Mouse (Mus musculus): ENCODE results near the gene Plekha6. TPM values are rescaled to one million over a fixed set of nuclear protein-coding genes. Genes with fewer than 3 reads are reported as not detected.

The Plekha6 gene
- polyA plus RNA-seq, 1 experiment, result 97.1 TPM

DNA sequence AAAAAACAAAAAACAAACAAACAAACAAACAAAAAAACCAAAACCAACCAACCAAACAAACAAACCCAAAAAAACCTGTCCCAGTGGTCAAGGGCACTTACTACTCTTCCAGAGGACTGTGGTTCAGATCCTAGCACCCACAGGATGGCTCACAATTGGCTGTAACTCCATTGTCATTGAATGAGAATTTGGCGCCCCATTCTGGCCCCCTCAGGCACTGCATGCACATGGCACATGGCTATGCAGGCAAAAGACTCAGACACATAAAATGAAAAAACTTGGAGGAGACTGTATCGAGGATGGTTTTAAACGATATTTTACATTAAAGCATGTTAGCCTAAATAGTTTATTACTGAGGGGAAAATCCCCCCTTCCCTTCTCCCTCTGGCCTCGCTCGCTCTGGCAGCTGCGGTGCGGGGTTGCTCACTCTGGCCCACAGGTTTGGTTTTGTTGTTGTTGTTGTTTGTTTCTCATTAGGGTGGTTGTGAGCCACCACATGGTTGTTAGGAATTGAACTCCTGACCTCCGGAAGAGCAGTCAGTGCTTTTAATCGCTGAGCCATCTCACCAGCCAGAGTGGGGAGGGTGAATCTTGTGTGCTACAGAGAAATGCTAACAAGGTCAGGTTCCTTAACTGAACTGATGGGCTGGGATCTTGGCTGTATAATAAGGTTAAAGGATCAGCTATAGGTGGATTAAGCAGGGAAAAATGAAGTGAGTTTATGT, 38.2 kb upstream of the Plekha6 start:
- Histone ChIP-seq H3K27me3 (ENCODE audit: control insufficient read depth, insufficient read depth, low read length) (no peaks in the 10 kb centered on the region), H3K4me3 (ENCODE audit: control insufficient read depth, low read depth, low read length) (no peak overlapping the region), H3K4me1 (ENCODE audit: control insufficient read depth, insufficient read depth, low read length) (peaks cover 4% of the 10 kb centered on the region), H3K27ac (ENCODE audit: control insufficient read depth, insufficient read depth, low read depth, low read length) (no peak overlapping the region), H3K36me3 (ENCODE audit: control insufficient read depth, insufficient read depth, low read length) (no peaks in the 10 kb centered on the region)
- no peak; the same call in 1 of the 2 replicates for TF ChIP-seq CTCF (IDR thresholded peaks at IDR 0.05; ENCODE audit: control insufficient read depth, insufficient read depth, insufficient replicate concordance, low read depth, low read length)
- no peak for TF ChIP-seq POLR2A (IDR thresholded peaks at IDR 0.05; ENCODE audit: control insufficient read depth, low read depth, low read length)

- TF ChIP-seq CTCF (IDR thresholded peaks at IDR 0.05; ENCODE audit: control insufficient read depth, insufficient read depth, insufficient replicate concordance, low read depth, low read length) (no peak), POLR2A (IDR thresholded peaks at IDR 0.05; ENCODE audit: control insufficient read depth, low read depth, low read length) (no peak)
Observed at GRCm38 (mm10) chr1:133126365-133126740, 37.7 kb upstream of the Plekha6 start.

DNA sequence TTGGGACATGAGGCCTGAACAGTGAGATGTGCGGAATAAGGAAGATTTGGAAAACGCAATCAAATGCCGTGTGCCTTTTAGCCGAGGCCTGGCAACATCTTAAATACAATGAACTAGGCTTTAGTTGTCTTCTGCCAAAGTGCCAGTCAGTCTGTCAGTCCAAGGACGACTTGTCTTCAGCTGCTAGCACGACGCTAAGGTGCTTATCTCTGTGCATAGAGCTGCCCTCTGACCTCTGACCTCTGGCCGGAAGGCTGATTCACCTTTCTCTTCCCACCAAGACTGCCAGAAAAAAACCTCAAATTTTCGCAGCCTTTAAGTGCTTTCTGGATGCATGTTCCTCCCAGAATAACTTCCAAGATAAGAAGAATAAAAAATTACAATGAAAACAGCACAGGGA, 36.7 kb upstream of the Plekha6 start:
- Histone ChIP-seq H3K4me1 (ENCODE audit: control insufficient read depth, insufficient read depth, low read length) (peaks cover 4% of the 10 kb centered on the region), H3K4me3 (ENCODE audit: control insufficient read depth, low read depth, low read length) (no peak overlapping the region), H3K27me3 (ENCODE audit: control insufficient read depth, insufficient read depth, low read length) (no peaks in the 10 kb centered on the region), H3K27ac (ENCODE audit: control insufficient read depth, insufficient read depth, low read depth, low read length) (no peak overlapping the region), H3K36me3 (ENCODE audit: control insufficient read depth, insufficient read depth, low read length) (no peaks in the 10 kb centered on the region)
- TF ChIP-seq POLR2A (IDR thresholded peaks at IDR 0.05; ENCODE audit: control insufficient read depth, low read depth, low read length) (no peak), CTCF (IDR thresholded peaks at IDR 0.05; ENCODE audit: control insufficient read depth, insufficient read depth, insufficient replicate concordance, low read depth, low read length) (no peak)

More at GRCm38 (mm10) chr1:133126365-133126740, 37.7 kb upstream of the Plekha6 start:
- Histone ChIP-seq H3K4me3 (ENCODE audit: control insufficient read depth, low read depth, low read length) (no peak overlapping the region), H3K36me3 (ENCODE audit: control insufficient read depth, insufficient read depth, low read length) (no peaks in the 10 kb centered on the region), H3K4me1 (ENCODE audit: control insufficient read depth, insufficient read depth, low read length) (peaks cover 4% of the 10 kb centered on the region), H3K27ac (ENCODE audit: control insufficient read depth, insufficient read depth, low read depth, low read length) (no peak overlapping the region), H3K27me3 (ENCODE audit: control insufficient read depth, insufficient read depth, low read length) (no peaks in the 10 kb centered on the region)

DNA sequence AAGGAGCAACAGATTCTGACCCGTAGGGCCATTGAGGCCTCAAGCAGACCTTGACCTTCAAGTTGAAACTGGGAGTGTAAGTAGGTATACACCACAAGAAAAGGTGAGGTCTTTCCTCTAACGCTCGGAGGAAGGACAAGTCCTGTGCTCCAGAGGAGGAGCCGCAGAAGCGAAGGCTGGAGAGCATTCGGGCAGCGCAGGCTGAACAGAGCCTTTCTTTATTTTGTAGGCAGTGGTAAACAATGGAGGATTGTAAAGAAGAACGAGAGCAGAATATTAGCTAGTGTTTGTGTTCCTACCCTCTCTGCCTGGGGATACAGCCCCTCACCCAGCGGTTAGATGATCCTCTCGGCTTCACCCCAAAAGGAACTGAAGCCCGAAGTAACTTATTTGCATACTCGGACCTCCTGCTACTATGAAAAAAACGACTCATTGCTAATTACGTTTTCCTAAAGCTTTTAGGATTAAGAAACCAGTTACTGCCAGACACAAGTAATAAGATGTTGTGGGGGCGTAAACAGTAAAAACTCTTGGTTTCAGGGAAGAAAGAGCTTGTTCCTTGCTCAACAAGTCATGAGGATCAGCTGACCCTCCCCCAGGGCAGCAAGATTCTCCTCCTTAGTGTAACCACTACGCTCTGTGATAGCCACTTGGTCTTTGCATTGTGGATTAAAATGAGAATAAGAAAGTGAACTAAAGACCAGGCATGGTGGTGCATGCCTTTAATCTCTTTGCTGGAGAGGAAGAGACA, 34.4 kb upstream of the Plekha6 start:
- H3K4me1 ChIP-seq (ENCODE audit: control insufficient read depth, insufficient read depth, low read length), result peaks cover 6% of the 10 kb centered on the region
- H3K36me3 ChIP-seq (ENCODE audit: control insufficient read depth, insufficient read depth, low read length), result peaks cover 4% of the 10 kb centered on the region; the same call in 1 of the 2 replicates
- H3K27me3 ChIP-seq (ENCODE audit: control insufficient read depth, insufficient read depth, low read length), result no peaks in the 10 kb centered on the region
- peak; percentile 45; the same call in 1 of the 2 replicates for TF ChIP-seq POLR2A (IDR thresholded peaks at IDR 0.05; ENCODE audit: control insufficient read depth, low read depth, low read length)
- TF ChIP-seq CTCF (IDR thresholded peaks at IDR 0.05; ENCODE audit: control insufficient read depth, insufficient read depth, insufficient replicate concordance, low read depth, low read length), result no peak
- H3K27ac ChIP-seq (ENCODE audit: control insufficient read depth, insufficient read depth, low read depth, low read length), result peak overlapping the region; percentile 87
- H3K4me3 ChIP-seq (ENCODE audit: control insufficient read depth, low read depth, low read length), result peak overlapping the region; percentile 79

DNA sequence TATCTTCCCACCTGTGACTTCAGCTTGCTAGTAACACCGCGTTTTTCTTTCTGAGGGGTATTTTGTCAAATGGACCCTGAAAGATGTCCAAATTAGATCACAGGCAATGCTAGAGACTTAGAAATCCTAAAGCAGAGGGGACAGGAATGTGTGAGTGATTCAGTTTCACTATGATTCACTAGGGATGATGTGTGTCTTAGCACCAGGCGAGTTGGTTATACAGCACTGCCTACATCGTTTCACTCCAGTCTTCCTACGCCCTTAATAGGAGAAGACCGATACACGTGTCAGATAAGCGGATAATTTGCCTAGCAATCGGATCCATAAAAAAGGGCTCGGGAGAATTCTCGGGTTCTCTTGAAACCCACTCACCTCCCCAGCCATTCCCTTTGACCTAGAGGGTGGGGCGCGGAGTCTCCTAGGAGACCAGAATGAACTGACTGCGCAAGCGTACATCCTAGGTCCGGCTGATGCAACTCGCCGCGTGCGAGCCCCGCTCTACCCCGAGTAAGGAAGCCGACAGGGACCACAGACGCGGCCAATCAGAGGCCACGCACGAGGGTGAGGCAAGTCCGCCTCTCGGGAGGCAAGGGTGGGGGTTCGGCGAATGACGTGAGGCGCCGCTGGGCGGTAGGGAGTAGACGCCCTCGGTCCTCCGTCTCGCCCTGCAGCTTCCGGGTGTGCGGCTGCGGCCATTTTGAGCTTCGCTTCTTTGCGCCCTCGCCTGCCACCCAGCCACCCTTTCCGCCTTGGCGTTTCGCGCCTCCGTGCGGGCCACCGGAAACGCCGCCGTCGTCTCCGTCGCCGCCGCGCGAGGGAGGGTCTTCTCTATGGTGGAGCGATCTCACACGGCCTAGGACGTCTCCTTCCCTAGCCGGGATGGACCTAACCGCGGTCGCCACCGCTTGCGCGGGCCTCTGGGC, 33.1 kb upstream of the Plekha6 start, which contains the start of gene Ppp1r15b:
Ppp1r15b (plus strand) TSS at position 506 of the 923 bp plus-strand sequence.
- peak; percentile 89 for TF ChIP-seq POLR2A (IDR thresholded peaks at IDR 0.05; ENCODE audit: control insufficient read depth, low read depth, low read length)
- TF ChIP-seq CTCF (IDR thresholded peaks at IDR 0.05; ENCODE audit: control insufficient read depth, insufficient read depth, insufficient replicate concordance, low read depth, low read length), result no peak
- H3K27me3 ChIP-seq (ENCODE audit: control insufficient read depth, insufficient read depth, low read length), result no peaks in the 10 kb centered on the region
- H3K4me3 ChIP-seq (ENCODE audit: control insufficient read depth, low read depth, low read length), result peak within 1 kb of the TSS; percentile 94
- H3K4me1 ChIP-seq (ENCODE audit: control insufficient read depth, insufficient read depth, low read length), result peaks cover 6% of the 10 kb centered on the region
- H3K27ac ChIP-seq (ENCODE audit: control insufficient read depth, insufficient read depth, low read depth, low read length), result peak within 1 kb of the TSS; percentile 92
- H3K36me3 ChIP-seq (ENCODE audit: control insufficient read depth, insufficient read depth, low read length), result peaks cover 4% of the 10 kb centered on the region; the same call in 1 of the 2 replicates

GRCm38 (mm10) chr1:133131561-133131905, 32.5 kb upstream of the Plekha6 start:
- Histone ChIP-seq H3K36me3 (ENCODE audit: control insufficient read depth, insufficient read depth, low read length) (peaks cover 4% of the 10 kb centered on the region; the same call in 1 of the 2 replicates), H3K4me3 (ENCODE audit: control insufficient read depth, low read depth, low read length) (peak overlapping the region; percentile 94), H3K4me1 (ENCODE audit: control insufficient read depth, insufficient read depth, low read length) (peaks cover 6% of the 10 kb centered on the region), H3K27ac (ENCODE audit: control insufficient read depth, insufficient read depth, low read depth, low read length) (peak overlapping the region; percentile 92), H3K27me3 (ENCODE audit: control insufficient read depth, insufficient read depth, low read length) (no peaks in the 10 kb centered on the region)
- TF ChIP-seq POLR2A (IDR thresholded peaks at IDR 0.05; ENCODE audit: control insufficient read depth, low read depth, low read length) (no peak), CTCF (IDR thresholded peaks at IDR 0.05; ENCODE audit: control insufficient read depth, insufficient read depth, insufficient replicate concordance, low read depth, low read length) (no peak)

Measured in testis, adult 2 months (tissue).